Mouse (Mus musculus): ENCODE results near the gene Helq. TPM values are rescaled to one million over a fixed set of nuclear protein-coding genes. Genes with fewer than 3 reads are reported as not detected.

Helq gene
- polyA plus RNA-seq (2012; rRNA removed), result 12.9 and 16.9 TPM in 2 replicates

GRCm38 (mm10) chr5:100798165-100798860, at the start of gene Helq, which contains the start of gene Mrps18c:
Gene Helq (minus strand): TSS chr5:100798598.
Gene Mrps18c (plus strand): TSS chr5:100798627.

GRCm38 (mm10) chr5:100845485-100845847, 47.1 kb upstream of the Helq start, which contains the start of gene Gpat3:
Gene Gpat3 (plus strand): TSS chr5:100845713.

GRCm38 (mm10) chr5:100820483-100821184, 22.2 kb upstream of the Helq start, which contains the start of gene Abraxas1:
Gene Abraxas1 (minus strand): TSS chr5:100820965.

GRCm38 (mm10) chr5:100719235-100720088, 78.9 kb downstream of the Helq start, which contains the start of gene Hpse:
Gene Hpse (minus strand): TSS chr5:100719716.

Other genes starting within 250 kb of the Helq start
- gene Plac8, start 226.4 kb downstream of the Helq start, polyA plus RNA-seq (2012; rRNA removed), result 60.6 and 88.5 TPM in 2 replicates
- 24.3 and 26.8 TPM in 2 replicates for gene Coq2, start 123.5 kb downstream of the Helq start, polyA plus RNA-seq (2012; rRNA removed)
- gene Hpse, start 78.9 kb downstream of the Helq start, polyA plus RNA-seq (2012; rRNA removed), result 1.4 and 1.7 TPM in 2 replicates
- gene Mrps18c, start within 50 bp of the Helq start, polyA plus RNA-seq (2012; rRNA removed), result 54.6 and 55.4 TPM in 2 replicates
- gene Abraxas1, start 22.4 kb upstream of the Helq start, polyA plus RNA-seq (2012; rRNA removed), result 11.8 and 13.1 TPM in 2 replicates
- gene Gpat3, start 47.1 kb upstream of the Helq start, polyA plus RNA-seq (2012; rRNA removed), result 0.76 and 0.95 TPM in 2 replicates